Mouse (Mus musculus) kidney, embryonic 15.5 days (tissue): Measurements from ENCODE around the gene Sox10. TPM values are rescaled to one million over a fixed set of nuclear protein-coding genes. Genes with fewer than 3 reads are reported as not detected.
A peak's percentile ranks its signal among the peaks of the same experiment; 100 is the strongest.

ENCODE experiments used
- ATAC-seq: fragments of 200-750 bp; cut with Nextera tagmentation; replicated peaks from 2 replicates; pipeline ENCODE4 v1.8.0; 2017; ENCODE audit warnings: moderate TSS enrichment; ENCODE audit not compliant: low FRiP score
- H3K27ac ChIP-seq: fragments of 300-500 bp; sonication (generic); 2 replicates; pipeline ENCODE4 v1.5.1; 2015; ENCODE audit warnings: mild to moderate bottlenecking, inconsistent platforms
- H3K27me3 ChIP-seq: fragments of 300-500 bp; sonication (generic); 2 replicates; pipeline ENCODE4 v1.6.1; 2015; ENCODE audit warnings: inconsistent platforms
- H3K36me3 ChIP-seq: fragments of 300-500 bp; sonication (generic); 2 replicates; pipeline ENCODE4 v1.6.1; 2015; ENCODE audit warnings: inconsistent platforms
- H3K4me1 ChIP-seq: fragments of 300-500 bp; sonication (generic); 2 replicates; pipeline ENCODE4 v1.6.1; 2015; ENCODE audit warnings: inconsistent platforms
- H3K4me2 ChIP-seq: fragments of 300-500 bp; sonication (generic); 2 replicates; pipeline ENCODE4 v1.6.1; 2015; ENCODE audit warnings: moderate library complexity, mild to moderate bottlenecking, inconsistent platforms
- H3K4me3 ChIP-seq: fragments of 300-500 bp; sonication (generic); replicated peaks from 2 replicates; pipeline ENCODE4 v1.5.1; 2015; ENCODE audit warnings: mild to moderate bottlenecking, inconsistent platforms
- H3K9ac ChIP-seq: fragments of 300-500 bp; sonication (generic); 2 replicates; pipeline ENCODE4 v1.6.1; 2015; ENCODE audit warnings: mild to moderate bottlenecking, inconsistent platforms
- H3K9me3 ChIP-seq: fragments of 300-500 bp; sonication (generic); replicated peaks from 2 replicates; pipeline ENCODE4 v1.6.1; 2016; ENCODE audit warnings: inconsistent platforms
- WGBS: fragments of 180-500 bp; shearing (Covaris S2); methylation state at CpG from one replicate; pipeline ENCODE4 v1.1.7; 2015; ENCODE audit warnings: mixed read lengths; 5-methylcytosine and 5-hydroxymethylcytosine counted together
- polyA plus RNA-seq: library from polyadenylated mRNA; unstranded; fragments of >200 nt; fragmentation: Nextera tagmentation; extraction: Ambion mirVana; gene quantifications from 2 replicates; pipeline ENCODE4 v1.2.1, GENCODE M21; 2015

Sox10 gene
- polyA plus RNA-seq, 1 experiment from 2014 or later: 0.96 TPM

GRCm38 (mm10) chr15:79119491-79119890 is 45.5 kb downstream of the Sox10 start:
- Histone ChIP-seq H3K4me3 (no peak overlapping the region), H3K9me3 (no peaks in the 10 kb centered on the region), H3K4me1 (0 out of 2 replicates have a peak, but pooled peaks cover 3% of the 10 kb centered on the region), H3K27me3 (no peaks in the 10 kb centered on the region), H3K9ac (no peak overlapping the region), H3K4me2 (no peak overlapping the region), H3K36me3 (peaks cover 91% of the 10 kb centered on the region), H3K27ac (no peak overlapping the region)
- ATAC-seq: no peak
- WGBS: 84% methylated on average over 9 of the region's 9 CpGs

DNA sequence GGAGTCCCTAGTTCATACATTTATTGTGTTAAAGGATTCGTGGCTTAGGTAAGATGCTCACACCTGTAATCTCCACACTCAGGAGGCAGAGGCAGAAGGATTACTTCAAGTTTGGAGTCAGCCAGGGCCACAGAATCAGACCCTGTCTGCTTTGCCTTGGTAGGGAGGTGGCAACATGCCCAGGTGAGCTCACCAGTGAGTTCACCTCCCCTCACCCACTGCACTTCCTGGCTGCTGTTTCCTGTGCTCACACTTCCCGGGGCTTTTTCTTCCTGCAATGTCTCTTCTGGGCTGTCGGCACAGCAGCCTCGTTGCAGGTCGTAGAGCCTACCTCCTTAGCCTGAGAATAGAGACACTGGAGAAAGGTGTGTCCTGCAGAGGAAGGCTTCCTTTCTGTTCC is 49.8 kb downstream of the Sox10 start:
- Histone ChIP-seq H3K27me3 (no peaks in the 10 kb centered on the region), H3K9me3 (no peaks in the 10 kb centered on the region), H3K4me3 (no peak overlapping the region), H3K4me1 (peaks cover 21% of the 10 kb centered on the region), H3K9ac (no peak overlapping the region), H3K4me2 (no peak overlapping the region), H3K36me3 (peaks cover 66% of the 10 kb centered on the region), H3K27ac (0 out of 2 replicates have a peak overlapping the region, but pooled peaks have one; percentile 6)
- 53% methylated on average over 5 of the region's 5 CpGs for WGBS
- ATAC-seq: no peak

DNA sequence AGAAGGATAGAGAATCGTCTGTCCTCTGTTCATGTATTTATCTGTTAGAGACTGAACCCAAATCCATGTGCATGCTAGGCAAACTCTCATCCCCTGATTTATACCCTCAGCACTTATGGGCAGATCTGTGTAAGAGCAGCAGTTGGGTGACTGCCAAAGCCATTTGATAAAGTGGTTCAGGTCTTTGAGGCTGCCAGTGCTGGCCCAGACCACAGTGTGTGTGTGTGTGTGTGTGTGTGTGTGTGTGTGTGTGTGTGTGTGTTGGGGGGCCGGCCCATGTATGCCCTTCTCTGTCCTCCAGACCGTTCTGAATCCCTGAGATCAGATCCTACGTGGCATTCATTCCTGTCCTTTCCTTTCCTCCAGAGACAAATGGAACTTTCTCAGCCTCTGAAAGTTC is 53.3 kb downstream of the Sox10 start:
- Histone ChIP-seq H3K36me3 (peaks cover 34% of the 10 kb centered on the region), H3K27me3 (no peaks in the 10 kb centered on the region), H3K27ac (no peak overlapping the region), H3K4me1 (peaks cover 42% of the 10 kb centered on the region), H3K9ac (no peak overlapping the region), H3K4me2 (peak overlapping the region; percentile 96; the same call in 1 of the 2 replicates), H3K4me3 (no peak overlapping the region), H3K9me3 (no peaks in the 10 kb centered on the region)
- no peak for ATAC-seq
- WGBS: 59% methylated on average over 4 of the region's 4 CpGs

DNA sequence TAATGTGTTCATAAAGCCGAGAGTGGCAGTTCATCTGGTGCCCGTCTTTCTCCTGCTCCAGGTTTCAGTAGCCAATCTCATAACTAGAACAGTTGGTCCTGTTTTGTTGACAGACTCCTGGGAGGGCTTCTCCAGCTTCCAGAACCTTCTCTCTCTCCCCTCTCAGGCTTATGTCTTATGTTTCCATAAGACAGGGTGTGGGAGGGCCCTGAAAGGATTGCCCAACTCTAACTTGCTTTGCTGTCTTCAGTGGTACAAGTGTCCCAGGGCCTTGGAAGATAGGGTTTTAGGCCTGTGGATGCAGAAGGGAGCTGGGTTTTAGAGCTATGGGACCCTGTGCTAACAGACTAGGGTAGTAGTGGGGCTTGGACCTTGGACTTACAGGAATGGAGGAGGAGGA is 54.5 kb downstream of the Sox10 start:
- ATAC-seq: no peak
- H3K9ac ChIP-seq: 0 out of 2 replicates have a peak overlapping the region, but pooled peaks have one; percentile 91

GRCm38 (mm10) chr15:79110031-79110430 is 55.0 kb downstream of the Sox10 start:
- Histone ChIP-seq H3K27ac (0 out of 2 replicates have a peak overlapping the region, but pooled peaks have one; percentile 84), H3K27me3 (no peaks in the 10 kb centered on the region), H3K9me3 (no peaks in the 10 kb centered on the region), H3K9ac (peak overlapping the region; percentile 91), H3K4me1 (peaks cover 39% of the 10 kb centered on the region), H3K4me2 (peak overlapping the region; percentile 96), H3K4me3 (peak overlapping the region; percentile 91), H3K36me3 (peaks cover 18% of the 10 kb centered on the region)
- no peak for ATAC-seq
- 17% methylated on average over 9 of the region's 9 CpGs for WGBS

More for the DNA sequence above, 54.5 kb downstream of the Sox10 start:
- peaks cover 42% of the 10 kb centered on the region for H3K4me1 ChIP-seq
- peak overlapping the region; percentile 96 for H3K4me2 ChIP-seq
- no peaks in the 10 kb centered on the region for H3K9me3 ChIP-seq
- WGBS: 63% methylated on average over 2 of the region's 2 CpGs
- peaks cover 23% of the 10 kb centered on the region for H3K36me3 ChIP-seq
- H3K27me3 ChIP-seq: no peaks in the 10 kb centered on the region
- peak overlapping the region; percentile 91 for H3K4me3 ChIP-seq
- H3K27ac ChIP-seq: no peak overlapping the region

GRCm38 (mm10) chr15:79109321-79109934 is 55.6 kb downstream of the Sox10 start:
- peak; percentile 59 for ATAC-seq
- Histone ChIP-seq H3K4me1 (peaks cover 39% of the 10 kb centered on the region), H3K4me3 (peak overlapping the region; percentile 91), H3K9ac (peak overlapping the region; percentile 91), H3K9me3 (no peaks in the 10 kb centered on the region), H3K4me2 (peak overlapping the region; percentile 96), H3K27ac (peak overlapping the region; percentile 84), H3K27me3 (no peaks in the 10 kb centered on the region), H3K36me3 (peaks cover 16% of the 10 kb centered on the region; the same call in 1 of the 2 replicates)
- WGBS: under 1% methylated on average over 46 of the region's 46 CpGs

DNA sequence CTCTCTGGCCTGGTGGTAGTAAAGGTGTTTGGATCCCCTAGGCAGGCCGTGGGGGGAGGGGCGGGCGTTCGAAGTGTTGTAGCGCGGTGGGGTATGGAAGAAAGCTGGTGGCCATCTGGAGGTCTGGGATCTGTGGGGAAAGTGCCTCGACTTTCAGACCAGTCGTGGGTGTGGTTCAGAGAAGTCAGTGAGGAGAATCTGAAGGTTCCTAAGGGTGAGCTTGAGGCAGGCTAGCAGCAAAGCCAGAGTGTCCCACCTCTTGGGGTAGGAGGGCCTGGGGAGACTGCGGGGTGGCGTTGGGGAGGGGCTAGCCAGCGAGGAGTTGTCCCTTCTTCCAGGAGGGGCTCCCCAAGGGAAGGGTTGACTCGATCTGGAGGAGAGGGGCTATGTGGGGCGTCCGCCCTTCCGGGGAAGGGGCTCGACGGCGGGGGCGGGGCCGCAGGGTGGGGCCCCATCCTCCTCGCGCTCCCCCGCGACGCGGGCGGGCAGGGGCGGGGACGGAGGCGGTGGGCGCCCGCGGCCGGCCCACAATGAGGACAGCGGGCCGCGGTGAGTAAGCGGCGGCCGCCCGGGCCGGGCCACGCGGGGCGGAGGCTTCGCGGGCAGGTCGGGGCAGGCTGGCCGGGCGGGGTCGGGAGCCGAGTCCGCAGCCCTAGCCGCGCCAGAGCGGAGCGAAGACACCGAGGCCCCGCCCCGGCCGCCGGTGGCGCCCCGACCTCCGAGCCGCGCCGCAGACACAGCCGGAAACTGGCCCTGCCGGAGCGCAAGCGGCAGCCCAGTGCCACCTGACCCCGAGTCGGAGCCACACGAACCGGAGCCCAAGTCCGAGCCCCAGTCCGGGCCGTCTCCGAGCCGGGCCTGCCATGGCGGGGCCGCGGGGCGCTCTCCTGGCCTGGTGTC is 56.4 kb downstream of the Sox10 start, which contains the start of gene Micall1:
Gene Micall1, plus strand, starts transcription at position 478 of the 900 bp plus-strand sequence.
- Histone ChIP-seq H3K4me1 (peaks cover 37% of the 10 kb centered on the region), H3K27me3 (no peaks in the 10 kb centered on the region), H3K36me3 (peaks cover 10% of the 10 kb centered on the region; the same call in 1 of the 2 replicates), H3K9me3 (no peaks in the 10 kb centered on the region), H3K4me2 (peak within 1 kb of the TSS; percentile 96), H3K9ac (peak within 1 kb of the TSS; percentile 91), H3K4me3 (peak within 1 kb of the TSS; percentile 91), H3K27ac (peak within 1 kb of the TSS; percentile 84)
- ATAC-seq: peak; percentile 85
- under 1% methylated on average over 72 of the region's 85 CpGs for WGBS

DNA sequence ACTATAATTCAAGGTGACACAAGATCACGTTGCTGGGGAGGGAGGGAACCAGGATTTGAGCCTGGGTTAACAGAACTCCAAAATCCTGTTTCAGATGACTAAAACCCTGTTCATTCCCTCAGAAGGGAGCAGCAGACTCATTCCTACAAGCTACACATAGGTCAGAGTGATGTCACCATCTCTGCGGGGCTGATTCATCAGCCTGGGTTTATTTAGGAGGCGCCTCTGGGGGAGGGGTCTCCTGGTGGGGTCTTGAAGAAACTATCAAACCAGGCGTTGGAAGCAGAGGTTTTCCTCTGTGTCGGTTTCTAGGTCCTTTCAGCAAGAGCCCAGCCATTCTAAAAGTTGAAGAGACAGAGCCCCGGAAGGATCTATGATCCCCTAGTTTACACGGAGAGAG is 57.1 kb downstream of the Sox10 start:
- 17% methylated on average over 7 of the region's 7 CpGs for WGBS
- peak overlapping the region; percentile 91 for H3K4me3 ChIP-seq

DNA sequence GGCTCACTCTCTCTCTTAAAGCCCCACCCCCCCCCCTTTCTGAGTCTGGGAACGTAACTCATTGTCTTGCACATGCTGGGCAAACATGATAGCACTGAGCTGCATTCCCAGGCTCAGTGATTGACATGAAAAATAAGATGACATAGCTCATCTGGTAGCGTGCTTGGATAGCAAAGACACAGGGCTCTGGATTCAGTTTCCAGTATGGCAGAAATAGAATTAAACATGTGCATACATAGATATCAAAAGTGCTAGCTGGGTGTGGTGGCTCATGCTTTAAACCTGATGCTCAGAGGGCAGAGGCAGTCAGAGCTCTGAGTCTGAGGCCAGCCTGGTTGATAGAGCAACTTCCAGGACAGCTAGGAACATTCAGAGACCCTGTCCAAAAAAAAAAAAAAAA is 59.2 kb downstream of the Sox10 start:
- H3K4me1 ChIP-seq: peaks cover 26% of the 10 kb centered on the region
- no peak for ATAC-seq
- H3K9me3 ChIP-seq: no peaks in the 10 kb centered on the region
- WGBS: 58% methylated on average over 2 of the region's 2 CpGs
- no peaks in the 10 kb centered on the region for H3K27me3 ChIP-seq
- no peak overlapping the region for H3K27ac ChIP-seq
- H3K9ac ChIP-seq: no peak overlapping the region
- no peak overlapping the region for H3K4me3 ChIP-seq
- no peak overlapping the region for H3K4me2 ChIP-seq
- H3K36me3 ChIP-seq: no peaks in the 10 kb centered on the region

More for the DNA sequence above, 57.1 kb downstream of the Sox10 start:
- H3K4me1 ChIP-seq: peaks cover 37% of the 10 kb centered on the region
- H3K9ac ChIP-seq: peak overlapping the region; percentile 91
- H3K4me2 ChIP-seq: peak overlapping the region; percentile 96
- no peaks in the 10 kb centered on the region for H3K9me3 ChIP-seq
- no peak for ATAC-seq
- peaks cover 4% of the 10 kb centered on the region; the same call in 1 of the 2 replicates for H3K36me3 ChIP-seq
- no peaks in the 10 kb centered on the region for H3K27me3 ChIP-seq
- peak overlapping the region; percentile 84 for H3K27ac ChIP-seq

Other genes with a start within 250 kb of the Sox10 start
- 761 and 838 TPM in 2 replicates for gene Lgals1, start 238.5 kb downstream of the Sox10 start, polyA plus RNA-seq
- 54.6 and 58.9 TPM in 2 replicates for gene Nol12, start 230.3 kb downstream of the Sox10 start, polyA plus RNA-seq
- gene Triobp, start 217.5 kb downstream of the Sox10 start, polyA plus RNA-seq: 62.9 and 66.6 TPM in 2 replicates
- 513 and 545 TPM in 2 replicates for gene H1f0, start 136.8 kb downstream of the Sox10 start, polyA plus RNA-seq
- 0.12 and 0.30 TPM in 2 replicates for gene Galr3, start 123.4 kb downstream of the Sox10 start, polyA plus RNA-seq
- 47.7 and 56.3 TPM in 2 replicates for gene Ankrd54, start 102.3 kb downstream of the Sox10 start, polyA plus RNA-seq
- gene Eif3l, start 90.1 kb downstream of the Sox10 start, polyA plus RNA-seq: 243 and 247 TPM in 2 replicates
- gene Micall1, start 56.3 kb downstream of the Sox10 start, polyA plus RNA-seq: 8.6 and 11.0 TPM in 2 replicates
- 303 and 317 TPM in 2 replicates for gene Polr2f, start 24.2 kb downstream of the Sox10 start, polyA plus RNA-seq
- gene 1700088E04Rik, start 24.0 kb downstream of the Sox10 start, polyA plus RNA-seq: 7.7 and 10.5 TPM in 2 replicates
- gene Pick1, start 63.9 kb upstream of the Sox10 start, polyA plus RNA-seq: 45.5 and 49.8 TPM in 2 replicates
- gene Gm49486, start 64.2 kb upstream of the Sox10 start, polyA plus RNA-seq: 0.67 and 0.74 TPM in 2 replicates
- 0.12 and 0.26 TPM in 2 replicates for gene Slc16a8, start 89.5 kb upstream of the Sox10 start, polyA plus RNA-seq
- gene Baiap2l2, start 120.3 kb upstream of the Sox10 start, polyA plus RNA-seq: 13.4 and 14.3 TPM in 2 replicates
- 16.9 and 17.7 TPM in 2 replicates for gene Pla2g6, start 163.2 kb upstream of the Sox10 start, polyA plus RNA-seq
- 3.8 and 4.4 TPM in 2 replicates for gene Maff, start 181.4 kb upstream of the Sox10 start, polyA plus RNA-seq
- gene Tmem184b, start 238.3 kb upstream of the Sox10 start, polyA plus RNA-seq: 67.7 and 75.5 TPM in 2 replicates